Mouse (Mus musculus) gastrocnemius, postnatal 10 days (tissue): ENCODE data around the gene Gnb3. TPM values are rescaled to one million over a fixed set of nuclear protein-coding genes. Genes with fewer than 3 reads are reported as not detected.
"Not testable (repeated sequence)": the region's sequence is repeated elsewhere in the genome, so short reads cannot be mapped to it uniquely, and the experiment has no call there.

Experiments
- DNase-seq: peaks from one replicate; pipeline ENCODE4 v3.0.0; 2021; ENCODE audit warnings: mixed read lengths
- total RNA-seq, 2 experiments: library from RNA; stranded (reverse); gene quantifications; 2 replicates each; pipeline ENCODE4 v1.2.3; 2021

Gene Gnb3
- total RNA-seq, 2 experiments from 2014 or later, result 8.4 to 9.4 TPM

GRCm38 (mm10) chr6:124816611-124817010 is 23.5 kb downstream of the Gnb3 start:
- no peak for DNase-seq

DNA sequence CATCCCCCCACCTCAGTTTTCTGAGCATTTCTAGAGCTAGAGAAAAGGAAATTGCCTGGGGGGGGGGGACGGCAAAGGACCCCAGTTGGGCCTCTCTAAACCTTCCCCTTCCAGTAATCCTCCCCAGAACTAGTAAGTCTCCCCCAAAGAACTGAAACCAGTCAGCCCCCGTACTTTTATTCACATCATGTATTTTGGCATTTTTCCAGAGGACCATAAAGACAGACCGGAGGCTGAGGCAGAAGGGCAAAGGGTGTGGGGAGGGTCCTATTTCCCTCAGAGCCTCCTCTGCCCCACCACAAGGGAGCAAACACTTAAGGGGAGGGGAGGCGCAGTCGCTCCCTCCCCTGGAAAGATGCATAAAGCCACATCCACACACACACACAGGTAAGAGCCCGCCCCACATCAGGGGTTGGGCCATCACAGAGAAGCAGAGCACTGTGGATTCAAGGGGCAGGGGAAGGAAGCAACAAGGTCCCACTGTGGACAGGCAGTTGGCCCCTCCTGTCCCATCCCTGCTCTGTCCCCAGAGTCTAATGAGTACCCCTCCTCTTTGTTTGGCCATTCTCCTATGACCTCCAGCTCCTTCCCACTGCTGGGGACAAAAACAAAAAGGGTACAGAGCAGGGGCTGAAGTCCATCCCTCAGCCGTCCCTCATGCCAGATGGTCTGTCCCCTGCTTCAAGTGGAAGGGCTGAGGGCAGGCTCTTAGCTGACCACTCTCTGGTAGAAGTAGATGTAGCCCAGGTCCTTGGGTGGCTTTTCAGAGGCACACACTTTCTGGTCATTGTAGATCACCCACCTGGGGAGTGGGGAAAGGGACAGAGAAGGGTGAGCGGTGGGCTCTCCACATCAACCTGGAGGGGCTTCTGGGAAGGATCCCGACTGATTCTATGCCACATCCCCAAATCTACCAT is 25.0 kb downstream of the Gnb3 start:
- no peak for DNase-seq

DNA sequence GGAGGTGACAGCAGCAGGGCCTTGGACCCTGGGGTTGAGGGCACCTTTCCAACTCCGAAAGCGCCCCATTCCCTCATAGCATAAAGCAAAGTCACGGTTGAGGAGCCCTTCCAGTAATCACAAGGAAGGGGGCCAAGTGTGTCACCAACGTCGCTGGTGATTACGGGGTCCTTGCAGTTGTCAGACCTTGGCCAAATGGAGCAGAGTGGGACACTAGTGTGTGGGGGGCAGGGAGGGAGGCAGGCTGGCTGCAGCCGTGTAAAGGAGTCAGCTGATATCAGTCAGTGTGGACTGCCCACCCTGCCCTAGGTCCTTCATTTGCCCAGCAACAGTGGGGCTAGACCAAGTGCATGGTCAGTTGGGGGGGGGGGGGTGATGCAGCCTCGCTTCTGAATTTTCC is 25.6 kb downstream of the Gnb3 start:
- DNase-seq, result peak; percentile 19

DNA sequence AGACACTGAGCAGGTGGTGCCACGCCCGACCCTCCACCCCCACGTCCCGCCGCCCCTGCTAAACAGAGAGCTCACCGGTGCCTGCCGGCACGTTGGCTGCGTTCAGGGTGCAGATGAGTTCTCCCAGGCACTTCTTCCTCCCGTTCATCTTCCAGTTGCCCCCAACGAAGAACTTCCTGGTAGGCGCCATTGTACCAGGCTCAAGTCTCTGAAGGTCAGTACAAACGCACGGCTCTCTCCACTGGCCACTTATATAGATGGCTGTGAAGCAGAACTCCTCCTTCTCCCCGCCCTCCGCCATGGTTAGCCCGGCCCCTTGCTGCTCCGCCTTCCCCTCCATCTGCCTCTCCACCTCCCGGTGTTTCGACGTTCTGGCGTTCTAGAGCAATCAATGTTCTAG is 26.1 kb downstream of the Gnb3 start, which contains the start of gene Tpi1:
Tpi1 (minus strand) TSS at position 364 of the 400 bp plus-strand sequence.
- DNase-seq, result peak; percentile 87

DNA sequence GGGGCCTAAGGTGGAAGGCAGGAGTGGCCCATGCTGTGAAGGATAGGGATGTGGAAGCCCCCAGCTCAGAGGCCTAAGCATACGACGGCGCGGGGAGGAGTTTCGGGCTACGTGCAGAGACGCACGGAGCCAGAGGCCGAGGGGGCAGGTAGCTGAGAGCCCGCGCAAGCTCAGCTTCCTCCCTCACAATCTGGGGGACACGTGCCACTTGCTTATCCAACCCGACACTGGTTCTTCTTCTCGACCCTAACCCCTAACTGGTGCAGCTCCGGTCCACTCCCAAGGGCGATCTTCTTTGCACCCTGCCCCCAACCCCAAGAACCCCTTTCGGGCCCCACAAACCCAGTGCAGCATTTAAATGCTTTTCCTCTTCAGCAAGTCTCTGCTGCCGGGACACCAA is 26.6 kb downstream of the Gnb3 start:
- peak; percentile 65 for DNase-seq

- DNase-seq, result peak; percentile 28
Observed at GRCm38 (mm10) chr6:124812848-124813247, 27.2 kb downstream of the Gnb3 start.

DNA sequence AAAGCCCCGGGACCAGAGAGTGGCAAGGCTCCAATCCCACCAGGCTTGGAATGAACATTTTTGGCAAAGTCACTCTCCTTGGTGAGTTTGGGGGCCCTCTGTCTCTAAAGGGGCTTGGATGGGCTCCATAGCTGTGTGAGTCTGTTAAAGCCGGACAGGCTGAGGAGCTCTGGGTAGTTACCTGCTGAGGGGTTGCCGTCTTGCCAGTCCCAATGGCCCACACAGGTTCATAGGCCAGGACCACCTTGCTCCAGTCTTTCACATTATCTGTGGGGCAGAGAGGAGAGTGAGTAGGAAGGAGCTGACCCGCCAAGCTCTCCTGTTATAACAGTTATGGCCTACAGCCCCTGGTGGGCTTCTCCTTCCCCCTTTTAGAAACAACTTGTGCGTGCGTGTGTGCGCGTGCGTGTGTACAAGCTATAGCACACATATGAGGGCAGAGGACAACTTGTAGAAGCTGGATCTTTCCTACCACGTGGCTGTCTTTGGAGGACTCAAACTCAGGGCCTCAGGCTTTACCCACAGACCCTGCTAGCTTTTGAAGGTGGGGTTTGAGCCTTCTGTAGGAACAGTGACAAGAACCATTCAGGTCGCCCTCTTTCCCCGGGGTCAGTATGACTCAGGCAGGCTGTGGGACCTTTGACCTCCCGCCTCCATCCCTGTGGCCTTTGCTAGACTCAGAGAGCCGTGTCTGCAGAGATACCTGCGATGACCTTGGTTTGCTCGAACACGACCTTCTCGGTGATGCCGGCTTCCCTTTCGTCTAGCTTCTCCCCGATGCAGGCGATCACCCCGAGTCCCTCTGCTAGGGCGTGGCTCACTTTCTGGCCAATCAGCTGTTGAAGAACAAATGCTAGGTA is 28.1 kb downstream of the Gnb3 start:
- peak; percentile 9 for DNase-seq

GRCm38 (mm10) chr6:124811403-124811665 is 28.7 kb downstream of the Gnb3 start:
- no peak for DNase-seq

DNA sequence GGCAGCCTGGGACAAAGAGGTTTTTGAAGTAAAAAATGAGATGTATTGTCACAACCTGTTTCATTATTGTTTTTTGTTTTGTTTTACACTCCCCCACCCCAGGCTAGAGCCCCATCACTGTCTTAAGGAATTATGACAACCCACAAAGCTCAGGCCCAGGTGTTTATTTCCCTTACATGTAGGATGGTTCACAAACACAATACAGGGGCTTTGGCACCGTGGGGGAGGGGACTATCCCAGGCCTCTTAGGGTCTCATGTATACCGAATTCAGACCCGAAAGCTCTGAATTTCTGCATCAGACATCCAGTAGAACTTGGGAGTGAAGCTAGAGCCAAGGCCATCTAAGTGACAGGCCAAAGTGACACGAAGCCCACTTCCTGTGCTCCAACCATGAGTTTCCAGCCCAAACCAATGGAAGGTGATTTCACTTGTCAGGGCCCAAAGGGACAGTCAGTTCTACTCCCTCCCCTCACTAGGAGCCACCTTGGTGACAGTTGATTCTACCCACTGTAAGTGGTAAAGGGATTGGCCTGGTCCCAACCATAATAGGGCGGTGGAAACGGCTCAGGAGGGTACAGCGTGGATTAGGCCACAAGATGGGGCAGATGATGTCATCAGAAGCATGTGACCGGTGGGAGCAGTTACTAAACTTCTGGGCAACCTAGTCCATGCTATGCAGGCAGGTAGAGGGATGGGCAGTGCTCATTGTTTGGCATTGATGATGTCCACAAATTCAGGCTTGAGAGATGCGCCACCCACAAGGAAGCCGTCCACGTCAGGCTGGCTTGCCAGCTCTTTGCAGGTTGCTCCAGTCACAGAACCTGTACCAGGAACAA is 29.3 kb downstream of the Gnb3 start:
- DNase-seq, result not testable (repeated sequence)

DNA sequence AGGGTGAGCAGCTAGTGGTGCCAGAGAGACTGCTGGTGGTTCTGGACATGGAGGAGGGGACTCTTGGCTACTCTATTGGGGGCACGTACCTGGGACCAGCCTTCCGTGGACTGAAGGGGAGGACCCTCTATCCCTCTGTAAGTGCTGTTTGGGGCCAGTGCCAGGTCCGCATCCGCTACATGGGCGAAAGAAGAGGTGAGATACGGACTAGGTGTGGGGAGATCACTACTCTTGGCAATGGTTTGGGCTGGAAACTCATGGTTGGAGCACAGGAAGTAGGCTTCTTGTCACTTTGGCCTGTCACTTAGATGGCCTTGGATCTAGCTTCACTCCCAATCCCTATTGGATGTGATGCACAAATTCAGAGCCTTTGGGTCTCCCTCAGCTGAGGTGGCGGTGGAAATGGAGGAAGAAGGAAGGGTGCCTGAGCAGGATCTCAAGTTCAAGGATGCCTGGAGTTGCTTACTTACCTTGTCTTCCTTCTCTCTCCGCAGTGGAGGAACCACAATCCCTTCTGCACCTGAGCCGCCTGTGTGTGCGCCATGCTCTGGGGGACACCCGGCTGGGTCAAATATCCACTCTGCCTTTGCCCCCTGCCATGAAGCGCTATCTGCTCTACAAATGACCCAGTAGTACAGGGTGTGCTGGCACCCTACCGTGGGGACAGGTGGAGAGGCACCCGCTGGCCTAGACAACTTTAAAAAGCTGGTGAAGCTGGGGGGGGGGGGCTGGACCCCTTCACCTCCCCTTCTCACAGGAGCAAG is 30.1 kb downstream of the Gnb3 start:
- DNase-seq, result peak; percentile 53

DNA sequence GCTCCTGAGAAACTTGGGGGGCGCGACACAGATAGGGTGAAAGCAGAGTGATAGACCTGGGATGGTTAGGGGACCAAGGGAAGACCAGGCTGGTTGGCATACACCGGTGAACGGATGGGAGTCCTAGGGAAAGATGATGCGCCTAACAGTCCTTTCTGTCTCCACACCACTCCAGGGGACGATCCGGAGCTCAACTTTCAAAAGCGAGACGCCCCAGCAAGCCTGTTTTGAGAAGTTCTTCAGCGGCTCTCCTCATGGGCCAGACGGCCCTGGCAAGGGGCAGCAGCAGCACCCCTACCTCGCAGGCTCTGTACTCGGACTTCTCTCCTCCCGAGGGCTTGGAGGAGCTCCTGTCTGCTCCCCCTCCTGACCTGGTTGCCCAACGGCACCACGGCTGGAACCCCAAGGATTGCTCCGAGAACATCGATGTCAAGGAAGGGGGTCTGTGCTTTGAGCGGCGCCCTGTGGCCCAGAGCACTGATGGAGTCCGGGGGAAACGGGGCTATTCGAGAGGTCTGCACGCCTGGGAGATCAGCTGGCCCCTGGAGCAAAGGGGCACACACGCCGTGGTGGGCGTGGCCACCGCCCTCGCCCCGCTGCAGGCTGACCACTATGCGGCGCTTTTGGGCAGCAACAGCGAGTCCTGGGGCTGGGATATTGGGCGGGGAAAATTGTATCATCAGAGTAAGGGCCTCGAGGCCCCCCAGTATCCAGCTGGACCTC is 30.9 kb downstream of the Gnb3 start:
- peak; percentile 87 for DNase-seq

- peak; percentile 80 for DNase-seq
Observed at GRCm38 (mm10) chr6:124808358-124809012, 31.6 kb downstream of the Gnb3 start, which contains the start of gene Spsb2. Spsb2 (plus strand) TSS chr6:124808661.

GRCm38 (mm10) chr6:124807986-124808357 is 32.1 kb downstream of the Gnb3 start:
- no peak for DNase-seq

DNA sequence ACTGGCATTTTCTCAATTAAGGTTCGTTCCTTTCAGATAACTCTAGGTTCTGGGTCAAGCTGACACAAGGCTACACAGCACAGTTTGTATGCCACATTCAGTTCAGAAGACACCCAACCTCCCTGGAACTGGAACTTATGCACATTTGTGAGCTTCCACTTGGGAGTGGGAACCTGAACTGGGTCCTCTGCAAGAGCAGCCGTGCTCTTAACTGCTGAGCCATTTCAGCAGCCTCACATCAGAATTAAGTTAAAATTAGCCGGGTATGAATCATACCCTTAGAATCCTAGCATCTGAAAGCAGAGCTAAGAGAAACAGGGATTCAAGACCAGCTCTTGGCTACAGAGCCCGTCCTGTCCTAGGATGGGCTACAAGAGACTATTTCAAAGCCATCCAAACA is 32.7 kb downstream of the Gnb3 start:
- no peak for DNase-seq

DNA sequence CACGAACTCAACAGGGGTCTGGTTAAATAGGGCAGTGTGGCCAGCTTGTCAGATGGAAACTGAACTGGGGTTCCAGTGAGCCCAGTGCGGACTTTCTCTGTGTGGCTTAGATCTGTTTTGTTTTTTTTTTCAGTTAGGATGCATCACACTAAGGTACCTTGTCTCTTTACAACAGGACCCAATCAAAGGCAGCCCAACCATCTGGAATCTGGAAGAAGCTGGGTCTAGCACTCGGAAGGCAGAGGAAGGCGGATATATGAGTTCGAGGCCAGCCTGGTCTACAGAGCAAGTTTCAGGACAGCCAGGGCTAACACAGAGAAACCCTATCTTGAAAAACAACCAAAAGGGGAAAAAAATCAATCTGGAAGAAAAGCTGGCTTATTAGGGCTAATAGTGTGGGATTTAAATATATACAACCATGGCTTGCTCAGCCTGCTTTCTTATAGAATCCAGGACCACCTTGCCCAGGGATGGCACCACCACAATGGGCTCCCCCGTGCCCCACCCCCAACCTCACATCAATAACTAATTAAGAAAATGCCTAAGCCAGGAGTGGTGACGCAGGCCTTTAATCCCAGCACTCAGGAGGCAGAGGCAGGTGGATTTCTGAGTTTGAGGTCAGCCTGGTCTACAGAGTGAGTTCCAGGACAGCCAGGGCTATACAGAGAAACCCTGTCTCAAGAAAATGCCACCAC is 33.5 kb downstream of the Gnb3 start:
- no peak for DNase-seq

DNA sequence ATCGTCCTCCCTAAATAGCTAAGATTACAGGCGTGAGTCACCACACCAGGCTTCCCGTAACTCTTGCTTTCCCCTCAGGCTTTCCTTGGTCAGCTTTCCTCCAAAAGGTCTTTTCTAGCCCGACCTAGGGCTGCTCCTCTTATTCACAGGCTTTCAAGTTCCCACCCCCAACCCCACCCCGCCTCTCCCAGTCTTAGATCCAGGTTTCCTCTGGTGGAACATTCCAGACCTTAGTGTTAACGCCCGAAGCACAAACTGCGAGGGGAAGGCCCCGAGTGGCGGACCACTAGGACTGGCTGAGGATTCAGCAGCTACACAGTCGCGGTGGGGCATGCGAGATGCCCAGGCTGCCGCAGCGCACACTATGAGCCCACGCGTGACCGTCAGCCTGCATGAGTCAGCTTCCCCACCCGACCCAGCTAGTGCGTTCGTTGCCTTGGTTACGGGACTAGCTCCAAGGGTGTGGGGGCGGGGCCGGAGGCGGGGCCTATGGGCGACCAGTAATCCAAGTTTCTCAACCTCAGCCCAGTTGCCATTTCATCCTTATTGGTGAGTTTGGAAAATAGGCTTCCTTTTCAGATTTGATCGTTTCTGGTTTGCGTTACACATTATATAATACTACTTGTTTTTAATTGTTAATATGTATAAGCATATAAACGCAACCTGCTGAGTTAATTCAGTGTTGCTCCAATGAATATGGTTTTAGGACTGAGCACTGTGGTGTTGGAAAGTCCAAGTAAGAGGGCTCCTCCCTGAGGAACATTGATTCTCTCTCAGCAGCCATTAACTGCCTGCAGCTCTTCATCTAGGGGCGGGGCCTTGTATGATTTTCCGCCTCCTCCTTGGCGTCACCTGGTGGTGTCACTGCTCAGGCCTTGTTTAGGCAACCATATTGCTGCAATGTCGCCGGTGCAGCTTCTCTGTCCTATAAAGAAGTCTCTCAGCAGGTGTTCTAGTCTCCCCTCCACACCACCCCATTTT is 34.4 kb downstream of the Gnb3 start:
- peak; percentile 96 for DNase-seq

- no peak for DNase-seq
Observed at GRCm38 (mm10) chr6:124804341-124804740, 35.7 kb downstream of the Gnb3 start.

DNA sequence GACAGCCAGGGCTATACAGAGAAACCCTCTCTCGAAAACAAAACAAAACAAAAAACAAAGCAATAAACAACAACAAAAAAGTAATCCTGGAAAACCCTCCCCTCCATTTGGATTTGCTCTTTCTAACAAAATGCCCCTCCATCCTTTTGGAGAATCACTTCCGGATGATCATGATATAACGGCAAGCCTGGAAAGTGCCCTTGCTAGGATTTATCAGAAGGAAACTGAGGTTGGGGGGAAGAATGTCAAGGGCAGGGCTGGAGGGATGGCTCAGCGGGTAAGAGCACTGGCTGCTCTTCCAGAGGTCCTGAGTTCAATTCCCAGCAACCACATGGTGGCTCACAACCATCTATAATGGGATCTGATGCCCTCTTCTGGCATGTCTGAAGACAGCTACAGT is 36.4 kb downstream of the Gnb3 start:
- not testable (repeated sequence) for DNase-seq
